Mouse (Mus musculus) limb, embryonic 12.5 days (tissue): ENCODE results near the gene Mageb18. TPM values are rescaled to one million over a fixed set of nuclear protein-coding genes. Genes with fewer than 3 reads are reported as not detected.
"Not testable (repeated sequence)": the region's sequence is repeated elsewhere in the genome, so short reads cannot be mapped to it uniquely, and the experiment has no call there.

Experiments
- ATAC-seq: fragments of 200-750 bp; cut with Nextera tagmentation; 2 replicates; pipeline ENCODE4 v1.8.0; 2017; ENCODE audit warnings: low read depth, moderate TSS enrichment; ENCODE audit not compliant: insufficient number of reproducible peaks, insufficient read depth, low FRiP score, low TSS enrichment
- H3K27ac ChIP-seq: fragments of 300-500 bp; sonication (generic); 2 replicates; pipeline ENCODE4 v1.5.1; 2016; ENCODE audit warnings: mild to moderate bottlenecking, moderate library complexity
- H3K27me3 ChIP-seq: fragments of 300-500 bp; sonication (generic); 2 replicates; pipeline ENCODE4 v1.6.1; 2016; ENCODE audit warnings: mild to moderate bottlenecking, moderate library complexity
- H3K36me3 ChIP-seq: fragments of 300-500 bp; sonication (generic); 2 replicates; pipeline ENCODE4 v1.6.1; 2016; ENCODE audit warnings: mild to moderate bottlenecking, moderate library complexity
- H3K4me1 ChIP-seq: fragments of 300-500 bp; sonication (generic); replicated peaks from 2 replicates; pipeline ENCODE4 v1.6.1; 2016
- H3K4me2 ChIP-seq: fragments of 300-500 bp; sonication (generic); 2 replicates; pipeline ENCODE4 v1.6.1; 2016; ENCODE audit warnings: mild to moderate bottlenecking, moderate library complexity
- H3K4me3 ChIP-seq: fragments of 300-500 bp; sonication (generic); replicated peaks from 2 replicates; pipeline ENCODE4 v1.5.1; 2016; ENCODE audit warnings: mild to moderate bottlenecking
- H3K9ac ChIP-seq: fragments of 300-500 bp; sonication (generic); replicated peaks from 2 replicates; pipeline ENCODE4 v1.6.1; 2016; ENCODE audit warnings: mild to moderate bottlenecking, moderate library complexity
- H3K9me3 ChIP-seq: fragments of 300-500 bp; sonication (generic); 2 replicates; pipeline ENCODE4 v1.6.1; 2016; ENCODE audit warnings: mild to moderate bottlenecking, moderate library complexity
- WGBS: fragments of 180-500 bp; shearing (Covaris S2); methylation state at CpG from one replicate; pipeline ENCODE4 v1.1.7; 2016; 5-methylcytosine and 5-hydroxymethylcytosine counted together
- polyA plus RNA-seq: library from polyadenylated mRNA; unstranded; fragments of >200 nt; fragmentation: Nextera tagmentation; extraction: Ambion mirVana; gene quantifications from 2 replicates; pipeline ENCODE4 v1.2.1, GENCODE M21; 2016

Mageb18 gene
- polyA plus RNA-seq: not detected in 2 replicates

DNA sequence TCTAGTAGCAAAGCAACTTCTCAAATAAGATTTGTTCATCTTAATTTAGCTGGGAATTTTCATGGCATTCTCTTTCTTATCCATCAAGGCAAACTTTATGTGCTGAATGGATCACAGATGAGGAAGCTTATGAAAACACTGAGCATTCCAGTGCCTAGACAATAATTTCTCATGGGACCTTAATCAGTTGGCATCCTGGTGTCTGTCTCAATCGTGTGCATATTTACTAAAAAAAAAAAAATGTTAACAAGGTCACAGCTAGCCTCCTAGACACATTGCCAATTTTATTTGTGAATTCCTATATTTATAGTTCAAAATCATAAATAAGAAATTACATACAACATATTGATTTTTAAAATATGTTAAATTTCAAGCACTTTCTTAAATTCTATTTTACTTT lies at the start of gene Mageb18:
TSS of gene Mageb18 (minus strand) at position 101 of the 400 bp plus-strand sequence.
- Histone ChIP-seq H3K9ac (no peak within 1 kb of the TSS), H3K4me1 (no peaks in the 10 kb centered on the region), H3K4me2 (no peak within 1 kb of the TSS), H3K4me3 (no peak within 1 kb of the TSS), H3K27me3 (no peaks in the 10 kb centered on the region), H3K27ac (no peak within 1 kb of the TSS), H3K36me3 (no peaks in the 10 kb centered on the region), H3K9me3 (no peaks in the 10 kb centered on the region)
- ATAC-seq: no peak
- WGBS: 79% methylated on average over 1 of the region's 1 CpGs

DNA sequence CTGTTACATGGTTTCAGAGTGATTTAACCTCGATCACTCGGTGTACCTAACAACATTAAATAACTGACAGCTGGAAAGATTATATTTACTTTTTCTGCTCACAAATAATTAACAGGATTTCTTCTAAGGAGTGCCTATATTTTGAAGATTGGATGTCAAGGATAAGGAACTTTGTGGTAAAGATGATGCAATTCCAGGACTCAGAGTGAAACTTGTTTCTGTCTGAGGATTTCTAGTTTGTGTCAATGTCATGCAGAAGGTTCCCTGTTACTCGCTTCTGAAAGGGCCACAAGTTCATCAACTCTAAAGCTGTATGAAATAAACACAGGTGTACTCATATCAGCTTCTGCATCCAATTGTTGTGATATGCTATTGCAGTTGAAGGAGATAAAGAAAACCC lies 13.4 kb upstream of the Mageb18 start:
- whole genome bisulfite sequencing: 91% methylated on average over 3 of the region's 3 CpGs
- H3K27ac ChIP-seq: no peak overlapping the region
- H3K4me1 ChIP-seq: no peaks in the 10 kb centered on the region
- no peak overlapping the region for H3K4me3 ChIP-seq
- H3K36me3 ChIP-seq: no peaks in the 10 kb centered on the region
- no peak overlapping the region for H3K9ac ChIP-seq
- ATAC-seq: no peak
- no peaks in the 10 kb centered on the region for H3K27me3 ChIP-seq
- no peak overlapping the region for H3K4me2 ChIP-seq
- no peaks in the 10 kb centered on the region for H3K9me3 ChIP-seq

DNA sequence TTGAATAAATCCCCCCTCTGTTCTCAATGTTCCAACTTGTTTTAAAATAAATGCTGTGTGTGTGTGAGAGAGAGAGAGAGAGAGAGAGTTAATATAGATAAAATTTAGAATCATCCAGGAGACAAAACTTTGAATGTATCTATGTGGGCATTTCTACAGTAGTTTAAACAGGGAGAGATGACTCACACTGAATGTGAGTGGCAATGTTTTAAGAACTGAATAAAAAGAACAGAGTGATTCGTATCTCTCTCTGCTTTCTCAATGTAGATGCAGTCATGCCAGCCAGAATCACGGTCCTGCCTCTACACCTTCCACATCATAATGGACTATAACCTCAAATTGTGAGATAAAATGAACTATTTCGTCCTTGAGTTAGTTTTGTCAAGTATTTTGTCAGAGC lies 11.1 kb upstream of the Mageb18 start:
- Histone ChIP-seq H3K36me3 (no peaks in the 10 kb centered on the region), H3K4me3 (no peak overlapping the region), H3K4me1 (no peaks in the 10 kb centered on the region), H3K9ac (no peak overlapping the region), H3K27me3 (no peaks in the 10 kb centered on the region), H3K9me3 (no peaks in the 10 kb centered on the region), H3K27ac (no peak overlapping the region), H3K4me2 (no peak overlapping the region)
- no peak for ATAC-seq
- 83% methylated on average over 3 of the region's 3 CpGs for WGBS

DNA sequence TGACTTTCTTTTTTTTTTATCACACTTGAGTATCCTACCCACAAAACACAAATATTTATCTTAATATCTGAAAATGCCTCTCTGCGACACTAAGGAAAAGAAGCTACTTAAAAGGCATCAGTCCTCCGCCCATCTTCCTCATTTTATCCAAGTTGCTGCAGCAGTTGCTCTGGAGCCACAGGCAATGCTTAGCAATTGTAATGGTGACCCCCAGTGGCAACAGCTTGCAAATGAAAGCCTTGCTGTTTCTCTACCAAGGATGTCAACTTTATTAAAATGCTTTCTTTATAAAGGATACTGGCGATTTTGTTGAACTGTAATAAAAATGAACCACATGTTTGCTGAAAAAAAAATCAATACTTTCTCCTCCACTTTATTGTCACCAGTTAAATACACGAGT lies 2.0 kb downstream of the Mageb18 start:
- WGBS: 46% methylated on average over 4 of the region's 4 CpGs
- ATAC-seq: no peak
- H3K27me3 ChIP-seq: no peaks in the 10 kb centered on the region

DNA sequence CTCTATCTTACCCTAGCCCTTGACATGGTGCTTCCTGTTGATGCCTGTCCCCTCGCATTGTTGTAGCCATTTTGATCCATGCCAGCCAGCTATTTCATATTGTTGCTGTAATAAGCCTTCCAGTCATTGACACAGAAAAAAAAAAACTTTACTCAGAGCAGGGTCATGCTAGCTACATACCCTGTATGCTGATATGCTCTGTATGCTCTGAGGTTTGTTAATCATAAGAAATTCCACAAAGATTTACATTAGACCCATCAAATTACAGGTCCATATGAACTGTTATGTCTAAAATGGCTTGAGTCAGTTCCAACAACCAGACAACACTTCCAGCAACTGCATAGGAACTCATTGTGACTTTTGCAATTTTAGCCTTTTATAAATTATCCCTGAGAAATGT lies 71.5 kb downstream of the Mageb18 start:
- no peak for ATAC-seq
- Histone ChIP-seq H3K4me3 (no peak overlapping the region), H3K36me3 (no peaks in the 10 kb centered on the region)

More for the DNA sequence above, 2.0 kb downstream of the Mageb18 start:
- H3K4me2 ChIP-seq: no peak overlapping the region
- no peaks in the 10 kb centered on the region for H3K9me3 ChIP-seq
- no peaks in the 10 kb centered on the region for H3K4me1 ChIP-seq
- no peak overlapping the region for H3K9ac ChIP-seq
- H3K36me3 ChIP-seq: no peaks in the 10 kb centered on the region
- no peak overlapping the region for H3K4me3 ChIP-seq
- H3K27ac ChIP-seq: no peak overlapping the region

DNA sequence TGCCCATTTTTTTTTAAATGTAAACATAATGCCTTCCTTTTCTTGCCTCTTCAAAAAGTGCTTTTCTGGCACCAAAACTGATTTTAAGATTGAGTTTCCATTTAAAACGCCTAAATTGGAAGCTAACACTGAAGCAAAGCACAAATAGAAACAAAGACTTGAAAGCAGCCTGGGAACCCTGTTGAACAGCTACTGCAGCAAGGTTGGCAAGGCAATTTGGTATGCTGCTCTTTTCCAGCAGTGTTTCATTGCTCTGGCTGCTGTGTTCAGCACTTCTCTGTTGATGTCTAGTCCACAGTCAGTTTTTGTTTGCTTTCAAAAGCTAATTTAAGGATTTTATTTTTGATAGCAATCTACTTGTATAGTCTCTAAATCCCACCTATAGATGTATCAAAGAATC lies 101.1 kb downstream of the Mageb18 start:
- no peaks in the 10 kb centered on the region for H3K9me3 ChIP-seq
- 52% methylated on average over 1 of the region's 1 CpGs for WGBS
- no peaks in the 10 kb centered on the region for H3K36me3 ChIP-seq
- no peaks in the 10 kb centered on the region for H3K4me1 ChIP-seq
- H3K4me2 ChIP-seq: no peak overlapping the region
- H3K4me3 ChIP-seq: no peak overlapping the region
- no peak overlapping the region for H3K27ac ChIP-seq
- H3K9ac ChIP-seq: no peak overlapping the region
- ATAC-seq: no peak
- no peaks in the 10 kb centered on the region for H3K27me3 ChIP-seq

More for the DNA sequence above, 71.5 kb downstream of the Mageb18 start:
- Histone ChIP-seq H3K27me3 (no peaks in the 10 kb centered on the region), H3K27ac (no peak overlapping the region), H3K4me1 (no peaks in the 10 kb centered on the region), H3K4me2 (no peak overlapping the region), H3K9ac (no peak overlapping the region), H3K9me3 (no peaks in the 10 kb centered on the region)
- 84% methylated on average over 1 of the region's 1 CpGs for WGBS

DNA sequence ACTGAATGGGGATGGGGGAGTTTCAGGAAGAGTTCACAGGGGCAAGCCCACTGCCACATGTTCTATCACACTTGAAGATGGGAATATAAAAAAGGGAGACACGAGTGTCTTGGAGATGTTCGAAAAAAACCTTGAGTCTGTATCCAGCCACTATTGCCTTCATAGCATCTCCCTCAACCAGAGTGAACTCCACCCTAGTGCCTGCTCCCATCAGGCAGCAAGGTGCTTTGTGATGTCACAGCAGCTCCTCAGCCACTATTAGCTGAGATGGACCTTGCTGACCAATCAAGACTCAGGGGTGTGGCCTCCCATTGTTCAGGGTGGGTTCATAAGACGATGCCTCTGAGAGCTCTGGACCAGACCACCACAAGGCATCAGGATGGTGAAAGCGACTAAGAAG lies 109.7 kb downstream of the Mageb18 start, which contains the start of gene Gm5941:
TSS of gene Gm5941 (plus strand) at position 301 of the 400 bp plus-strand sequence.
- H3K9ac ChIP-seq, ATAC-seq, H3K4me1 ChIP-seq, H3K4me2 ChIP-seq, H3K36me3 ChIP-seq, H3K4me3 ChIP-seq, H3K27me3 ChIP-seq, H3K9me3 ChIP-seq, H3K27ac ChIP-seq: not testable (repeated sequence)
- 86% methylated on average over 4 of the region's 4 CpGs for WGBS

DNA sequence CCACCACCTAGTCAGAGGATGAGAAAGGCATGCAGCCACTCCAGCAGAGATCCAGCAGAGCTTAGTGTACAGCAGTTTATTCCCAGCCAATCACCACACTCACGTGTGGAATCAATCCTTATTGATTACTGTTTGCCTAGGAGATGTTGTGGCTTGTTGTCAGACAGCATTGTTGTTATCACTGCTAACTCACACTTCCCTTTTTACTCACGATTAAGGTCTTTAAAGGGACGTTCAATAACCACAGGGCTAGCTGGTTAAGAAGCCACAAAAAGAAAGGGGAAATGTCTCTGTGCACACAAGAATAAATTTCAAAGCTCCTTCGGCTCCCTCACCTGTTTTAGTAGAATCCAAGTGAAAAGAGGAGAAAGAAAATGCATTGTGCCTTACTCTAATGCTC lies 134.6 kb downstream of the Mageb18 start:
- 69% methylated on average over 4 of the region's 4 CpGs for WGBS
- no peaks in the 10 kb centered on the region for H3K36me3 ChIP-seq
- H3K4me2 ChIP-seq: no peak overlapping the region
- ATAC-seq: no peak
- no peak overlapping the region for H3K9ac ChIP-seq
- no peaks in the 10 kb centered on the region for H3K27me3 ChIP-seq
- H3K4me3 ChIP-seq: no peak overlapping the region
- no peaks in the 10 kb centered on the region for H3K9me3 ChIP-seq
- H3K4me1 ChIP-seq: no peaks in the 10 kb centered on the region
- no peak overlapping the region for H3K27ac ChIP-seq

DNA sequence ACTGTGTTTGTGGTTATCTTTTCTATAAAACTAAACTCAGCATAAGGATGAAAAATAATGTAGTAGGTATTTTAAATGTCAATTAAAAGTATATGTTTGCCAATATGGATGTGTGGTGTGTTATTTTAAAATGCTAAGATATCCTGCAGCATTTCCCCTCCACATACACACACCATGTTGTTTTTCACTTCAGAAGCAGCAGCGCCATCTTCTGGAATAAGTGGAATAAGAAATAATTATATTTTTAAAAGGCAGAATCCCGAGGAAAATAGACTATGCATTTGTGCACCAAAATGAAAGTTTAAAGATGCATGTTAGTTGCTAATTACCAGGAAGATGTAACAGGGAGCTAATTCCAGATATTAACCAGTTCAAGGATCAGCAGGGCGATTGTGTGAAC lies 138.9 kb downstream of the Mageb18 start:
- Histone ChIP-seq H3K4me2 (no peak overlapping the region), H3K27me3 (no peaks in the 10 kb centered on the region), H3K4me3 (no peak overlapping the region), H3K9ac (no peak overlapping the region), H3K27ac (no peak overlapping the region), H3K9me3 (no peaks in the 10 kb centered on the region), H3K4me1 (no peaks in the 10 kb centered on the region), H3K36me3 (no peaks in the 10 kb centered on the region)
- WGBS: 28% methylated on average over 3 of the region's 3 CpGs
- no peak for ATAC-seq

DNA sequence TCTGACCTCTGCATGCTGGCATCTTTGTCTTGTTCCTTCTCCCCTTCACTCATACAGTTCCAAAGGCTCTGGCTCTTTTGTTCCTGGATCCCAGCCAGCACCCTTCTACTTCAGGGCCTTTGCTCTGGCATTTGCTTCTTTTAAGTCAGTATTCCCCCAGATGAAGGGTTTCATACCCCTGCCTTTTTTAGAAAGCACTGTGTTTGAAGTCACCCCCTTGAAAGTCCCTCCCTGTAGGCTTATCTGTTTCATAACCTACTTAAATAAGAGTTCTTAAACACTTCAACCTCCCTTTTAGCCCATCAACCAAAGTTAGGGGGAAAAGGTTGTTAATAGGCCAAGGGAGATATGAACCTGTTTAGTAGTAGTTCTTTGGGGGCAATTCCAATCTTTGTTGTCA lies 212.0 kb downstream of the Mageb18 start:
- Histone ChIP-seq H3K4me3 (no peak overlapping the region), H3K9me3 (no peaks in the 10 kb centered on the region), H3K4me1 (no peaks in the 10 kb centered on the region), H3K36me3 (no peaks in the 10 kb centered on the region), H3K4me2 (no peak overlapping the region), H3K27ac (no peak overlapping the region), H3K27me3 (no peaks in the 10 kb centered on the region), H3K9ac (no peak overlapping the region)
- no peak for ATAC-seq

DNA sequence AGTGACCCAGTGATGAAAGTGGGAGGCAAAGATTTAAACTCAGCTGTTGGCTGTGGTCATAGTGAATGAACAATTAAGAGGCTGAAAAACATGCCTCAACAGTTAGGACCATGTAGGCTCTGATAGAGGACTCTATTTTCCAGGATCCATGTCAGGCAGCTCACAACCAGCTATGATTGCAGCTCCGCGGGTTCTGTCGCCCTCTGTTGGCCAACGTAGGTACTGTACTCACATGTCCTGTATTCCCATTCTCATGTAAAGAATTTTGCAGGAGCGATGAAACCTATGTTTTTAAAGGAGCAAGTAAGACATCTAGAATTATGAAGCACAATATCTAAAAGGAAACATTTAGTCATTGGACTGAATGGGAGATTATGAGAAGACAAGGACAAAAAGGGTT lies 256.4 kb downstream of the Mageb18 start:
- Histone ChIP-seq H3K4me2 (no peak overlapping the region), H3K9ac (no peak overlapping the region), H3K4me1 (no peaks in the 10 kb centered on the region), H3K4me3 (no peak overlapping the region), H3K9me3 (no peaks in the 10 kb centered on the region), H3K36me3 (no peaks in the 10 kb centered on the region), H3K27me3 (no peaks in the 10 kb centered on the region), H3K27ac (no peak overlapping the region)
- 12% methylated on average over 5 of the region's 5 CpGs for WGBS
- ATAC-seq: no peak

DNA sequence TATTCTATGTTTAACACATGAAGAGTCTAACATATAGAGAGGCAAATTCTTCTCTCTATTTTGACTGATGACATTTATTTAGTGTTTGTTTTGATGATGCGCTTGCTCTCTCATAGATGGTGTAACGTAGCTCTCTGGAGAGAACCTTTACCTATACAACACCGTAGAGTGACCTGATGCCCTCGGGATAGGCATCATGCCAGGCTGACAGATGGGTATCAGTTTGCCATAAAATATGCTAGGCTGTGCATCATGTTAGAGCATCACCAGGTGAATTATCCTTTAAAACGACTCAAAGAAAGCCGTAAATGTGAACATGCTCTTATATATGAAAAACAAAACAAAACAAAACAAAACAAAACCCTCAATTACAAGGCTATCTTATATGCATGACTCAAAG lies 258.5 kb downstream of the Mageb18 start:
- no peaks in the 10 kb centered on the region for H3K36me3 ChIP-seq
- no peaks in the 10 kb centered on the region for H3K9me3 ChIP-seq
- no peak overlapping the region for H3K27ac ChIP-seq
- no peak overlapping the region for H3K9ac ChIP-seq
- H3K4me1 ChIP-seq: no peaks in the 10 kb centered on the region
- H3K27me3 ChIP-seq: no peaks in the 10 kb centered on the region
- no peak overlapping the region for H3K4me3 ChIP-seq
- no peak overlapping the region for H3K4me2 ChIP-seq
- ATAC-seq: no peak
- 80% methylated on average over 6 of the region's 6 CpGs for WGBS
